Mouse (Mus musculus) intestine, embryonic 15.5 days (tissue): ENCODE results near the gene Atxn1. TPM values are rescaled to one million over a fixed set of nuclear protein-coding genes. Genes with fewer than 3 reads are reported as not detected.

Source experiments
- ATAC-seq: fragments of 200-750 bp; cut with Nextera tagmentation; 2 replicates; pipeline ENCODE4 v1.8.0; 2017; ENCODE audit warnings: moderate TSS enrichment, moderate library complexity
- H3K27ac ChIP-seq: fragments of 300-500 bp; sonication (generic); 2 replicates; pipeline ENCODE4 v1.5.1; 2015; ENCODE audit warnings: mild to moderate bottlenecking, inconsistent platforms
- H3K27me3 ChIP-seq: fragments of 300-500 bp; sonication (generic); replicated peaks from 2 replicates; pipeline ENCODE4 v1.6.1; 2015; ENCODE audit warnings: inconsistent platforms
- H3K36me3 ChIP-seq: fragments of 300-500 bp; sonication (generic); 2 replicates; pipeline ENCODE4 v1.6.1; 2015; ENCODE audit warnings: inconsistent platforms
- H3K4me1 ChIP-seq: fragments of 300-500 bp; sonication (generic); replicated peaks from 2 replicates; pipeline ENCODE4 v1.6.1; 2015; ENCODE audit warnings: inconsistent platforms
- H3K4me2 ChIP-seq: fragments of 300-500 bp; sonication (generic); replicated peaks from 2 replicates; pipeline ENCODE4 v1.6.1; 2015; ENCODE audit warnings: mild to moderate bottlenecking, inconsistent platforms
- H3K4me3 ChIP-seq: fragments of 300-500 bp; sonication (generic); replicated peaks from 2 replicates; pipeline ENCODE4 v1.5.1; 2015; ENCODE audit warnings: inconsistent platforms
- H3K9ac ChIP-seq: fragments of 300-500 bp; sonication (generic); 2 replicates; pipeline ENCODE4 v1.6.1; 2015; ENCODE audit warnings: inconsistent platforms
- H3K9me3 ChIP-seq: fragments of 300-500 bp; sonication (generic); 2 replicates; pipeline ENCODE4 v1.6.1; 2016; ENCODE audit warnings: inconsistent platforms
- WGBS: fragments of 180-500 bp; shearing (Covaris S2); methylation state at CpG from one replicate; pipeline ENCODE4 v1.1.7; 2015; 5-methylcytosine and 5-hydroxymethylcytosine counted together
- polyA plus RNA-seq: library from polyadenylated mRNA; unstranded; fragments of >200 nt; fragmentation: Nextera tagmentation; extraction: Ambion mirVana; gene quantifications from 2 replicates; pipeline ENCODE4 v1.2.1, GENCODE M21; 2015

Gene Atxn1
- polyA plus RNA-seq, 1 experiment from 2014 or later, result 5.7 TPM

GRCm38 (mm10) chr13:45938083-45938482 is 26.7 kb downstream of the Atxn1 start:
- Histone ChIP-seq H3K4me3 (no peak overlapping the region), H3K9me3 (no peaks in the 10 kb centered on the region), H3K27me3 (no peaks in the 10 kb centered on the region), H3K36me3 (no peaks in the 10 kb centered on the region), H3K9ac (no peak overlapping the region), H3K4me2 (no peak overlapping the region), H3K27ac (no peak overlapping the region), H3K4me1 (no peaks in the 10 kb centered on the region)
- WGBS, result 80% methylated on average over 5 of the region's 5 CpGs
- no peak for ATAC-seq

GRCm38 (mm10) chr13:45936765-45937164 is 28.0 kb downstream of the Atxn1 start:
- no peaks in the 10 kb centered on the region for H3K27me3 ChIP-seq
- H3K4me3 ChIP-seq, result no peak overlapping the region
- H3K4me2 ChIP-seq, result no peak overlapping the region
- H3K27ac ChIP-seq, result no peak overlapping the region
- no peak for ATAC-seq
- H3K9me3 ChIP-seq, result no peaks in the 10 kb centered on the region
- H3K4me1 ChIP-seq, result no peaks in the 10 kb centered on the region
- no peak overlapping the region for H3K9ac ChIP-seq
- H3K36me3 ChIP-seq, result no peaks in the 10 kb centered on the region

- no peak overlapping the region for H3K4me3 ChIP-seq
- no peaks in the 10 kb centered on the region for H3K4me1 ChIP-seq
- no peak overlapping the region for H3K9ac ChIP-seq
- no peaks in the 10 kb centered on the region for H3K27me3 ChIP-seq
- H3K9me3 ChIP-seq, result no peaks in the 10 kb centered on the region
- no peak overlapping the region for H3K27ac ChIP-seq
- H3K4me2 ChIP-seq, result no peak overlapping the region
- H3K36me3 ChIP-seq, result no peaks in the 10 kb centered on the region
- ATAC-seq, result no peak
- 82% methylated on average over 7 of the region's 7 CpGs for WGBS
These were observed 29.0 kb downstream of the Atxn1 start for GRCm38 (mm10) chr13:45935798-45936197.

GRCm38 (mm10) chr13:45934841-45935240 is 30.0 kb downstream of the Atxn1 start:
- Histone ChIP-seq H3K4me2 (no peak overlapping the region), H3K9me3 (no peaks in the 10 kb centered on the region), H3K27ac (no peak overlapping the region), H3K36me3 (no peaks in the 10 kb centered on the region), H3K4me1 (no peaks in the 10 kb centered on the region), H3K4me3 (no peak overlapping the region), H3K27me3 (no peaks in the 10 kb centered on the region), H3K9ac (no peak overlapping the region)
- ATAC-seq, result no peak
- 59% methylated on average over 6 of the region's 6 CpGs for WGBS

- Histone ChIP-seq H3K4me2 (no peak overlapping the region), H3K9me3 (no peaks in the 10 kb centered on the region), H3K4me1 (0 out of 2 replicates have a peak, but pooled peaks cover 2% of the 10 kb centered on the region), H3K4me3 (no peak overlapping the region), H3K9ac (no peak overlapping the region), H3K27me3 (no peaks in the 10 kb centered on the region), H3K27ac (no peak overlapping the region), H3K36me3 (no peaks in the 10 kb centered on the region)
- 72% methylated on average over 7 of the region's 7 CpGs for WGBS
- ATAC-seq, result no peak
These were observed 30.7 kb downstream of the Atxn1 start for GRCm38 (mm10) chr13:45934085-45934484.

- 68% methylated on average over 8 of the region's 8 CpGs for WGBS
These were observed 32.3 kb downstream of the Atxn1 start for GRCm38 (mm10) chr13:45932491-45932921.

GRCm38 (mm10) chr13:45931891-45932290 is 32.9 kb downstream of the Atxn1 start:
- no peak overlapping the region for H3K9ac ChIP-seq
- no peak overlapping the region for H3K27ac ChIP-seq
- no peak overlapping the region for H3K4me3 ChIP-seq
- H3K4me2 ChIP-seq, result no peak overlapping the region
- WGBS, result 57% methylated on average over 1 of the region's 1 CpGs
- ATAC-seq, result no peak
- 0 out of 2 replicates have a peak, but pooled peaks cover 2% of the 10 kb centered on the region for H3K4me1 ChIP-seq
- H3K27me3 ChIP-seq, result no peaks in the 10 kb centered on the region
- no peaks in the 10 kb centered on the region for H3K9me3 ChIP-seq
- H3K36me3 ChIP-seq, result no peaks in the 10 kb centered on the region

More at GRCm38 (mm10) chr13:45932491-45932921, 32.3 kb downstream of the Atxn1 start:
- Histone ChIP-seq H3K27me3 (no peaks in the 10 kb centered on the region), H3K4me2 (no peak overlapping the region), H3K27ac (no peak overlapping the region), H3K4me1 (0 out of 2 replicates have a peak, but pooled peaks cover 2% of the 10 kb centered on the region), H3K9me3 (no peaks in the 10 kb centered on the region), H3K9ac (no peak overlapping the region), H3K4me3 (no peak overlapping the region), H3K36me3 (no peaks in the 10 kb centered on the region)
- ATAC-seq, result no peak

- Histone ChIP-seq H3K4me2 (no peak overlapping the region), H3K9ac (no peak overlapping the region), H3K27ac (no peak overlapping the region), H3K9me3 (no peaks in the 10 kb centered on the region), H3K4me3 (no peak overlapping the region), H3K36me3 (no peaks in the 10 kb centered on the region), H3K27me3 (no peaks in the 10 kb centered on the region), H3K4me1 (0 out of 2 replicates have a peak, but pooled peaks cover 2% of the 10 kb centered on the region)
- WGBS, result 85% methylated on average over 5 of the region's 5 CpGs
- ATAC-seq, result no peak
These were observed 33.6 kb downstream of the Atxn1 start for GRCm38 (mm10) chr13:45931215-45931614.

- Histone ChIP-seq H3K4me1 (0 out of 2 replicates have a peak, but pooled peaks cover 2% of the 10 kb centered on the region), H3K36me3 (no peaks in the 10 kb centered on the region), H3K9me3 (no peaks in the 10 kb centered on the region), H3K27me3 (no peaks in the 10 kb centered on the region), H3K9ac (no peak overlapping the region), H3K4me3 (no peak overlapping the region), H3K4me2 (no peak overlapping the region), H3K27ac (no peak overlapping the region)
- 46% methylated on average over 5 of the region's 5 CpGs for WGBS
- ATAC-seq, result no peak
These were observed 35.1 kb downstream of the Atxn1 start for GRCm38 (mm10) chr13:45929744-45930143.

- ATAC-seq, result no peak
- no peaks in the 10 kb centered on the region for H3K9me3 ChIP-seq
- WGBS, result 82% methylated on average over 4 of the region's 4 CpGs
- no peak overlapping the region for H3K4me2 ChIP-seq
- H3K9ac ChIP-seq, result no peak overlapping the region
- no peak overlapping the region for H3K27ac ChIP-seq
- H3K36me3 ChIP-seq, result no peaks in the 10 kb centered on the region
- no peaks in the 10 kb centered on the region for H3K27me3 ChIP-seq
- H3K4me3 ChIP-seq, result no peak overlapping the region
- H3K4me1 ChIP-seq, result 0 out of 2 replicates have a peak, but pooled peaks cover 2% of the 10 kb centered on the region
These were observed 39.5 kb downstream of the Atxn1 start for GRCm38 (mm10) chr13:45925294-45925693.

GRCm38 (mm10) chr13:45924555-45924954 is 40.3 kb downstream of the Atxn1 start:
- Histone ChIP-seq H3K36me3 (no peaks in the 10 kb centered on the region), H3K4me3 (no peak overlapping the region), H3K27me3 (no peaks in the 10 kb centered on the region), H3K27ac (no peak overlapping the region), H3K4me1 (no peaks in the 10 kb centered on the region), H3K9me3 (no peaks in the 10 kb centered on the region), H3K9ac (no peak overlapping the region), H3K4me2 (no peak overlapping the region)
- no peak for ATAC-seq
- 63% methylated on average over 7 of the region's 7 CpGs for WGBS

GRCm38 (mm10) chr13:45923086-45923485 is 41.7 kb downstream of the Atxn1 start:
- Histone ChIP-seq H3K4me2 (no peak overlapping the region), H3K4me1 (no peaks in the 10 kb centered on the region)
- 90% methylated on average over 1 of the region's 1 CpGs for WGBS

GRCm38 (mm10) chr13:45922467-45922866 is 42.3 kb downstream of the Atxn1 start:
- Histone ChIP-seq H3K27me3 (no peaks in the 10 kb centered on the region), H3K4me3 (no peak overlapping the region), H3K9ac (no peak overlapping the region), H3K36me3 (no peaks in the 10 kb centered on the region), H3K9me3 (no peaks in the 10 kb centered on the region), H3K4me1 (no peaks in the 10 kb centered on the region), H3K27ac (no peak overlapping the region), H3K4me2 (0 out of 2 replicates have a peak overlapping the region, but pooled peaks have one; percentile 9)
- 0 out of 2 replicates have a peak, but pooled peaks have one; percentile 19 for ATAC-seq
- WGBS, result 41% methylated on average over 9 of the region's 9 CpGs

More at GRCm38 (mm10) chr13:45923086-45923485, 41.7 kb downstream of the Atxn1 start:
- Histone ChIP-seq H3K4me3 (no peak overlapping the region), H3K36me3 (no peaks in the 10 kb centered on the region), H3K27ac (no peak overlapping the region), H3K27me3 (no peaks in the 10 kb centered on the region), H3K9me3 (no peaks in the 10 kb centered on the region), H3K9ac (no peak overlapping the region)
- no peak for ATAC-seq
